Mouse (Mus musculus): ENCODE results near the gene Tmem189. TPM values are rescaled to one million over a fixed set of nuclear protein-coding genes. Genes with fewer than 3 reads are reported as not detected.

Gene Tmem189
- total and polyA plus RNA-seq, 3 experiments, result 29.9 to 77.3 (median 30.1) TPM

DNA sequence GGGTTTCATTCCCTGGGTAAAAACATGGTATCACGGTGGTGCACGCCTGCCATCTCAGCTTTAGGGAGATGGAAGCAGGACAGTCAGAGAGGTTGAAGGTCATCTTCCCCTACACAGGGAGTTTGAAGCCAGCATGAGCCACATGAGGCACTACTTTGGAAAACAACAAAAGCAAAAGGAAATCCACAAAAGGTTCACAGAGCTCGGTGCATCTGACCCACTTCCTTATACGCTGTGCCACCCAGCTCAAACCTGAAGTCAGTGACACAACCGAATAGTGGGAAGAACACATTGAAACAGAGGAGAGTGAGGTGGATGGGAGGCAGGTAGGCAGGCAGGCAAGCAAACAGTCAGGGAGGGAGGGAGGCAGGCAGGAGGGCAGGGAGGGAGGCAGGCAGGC, 11.8 kb upstream of the Tmem189 start:
- DNase-seq, result no peak

DNA sequence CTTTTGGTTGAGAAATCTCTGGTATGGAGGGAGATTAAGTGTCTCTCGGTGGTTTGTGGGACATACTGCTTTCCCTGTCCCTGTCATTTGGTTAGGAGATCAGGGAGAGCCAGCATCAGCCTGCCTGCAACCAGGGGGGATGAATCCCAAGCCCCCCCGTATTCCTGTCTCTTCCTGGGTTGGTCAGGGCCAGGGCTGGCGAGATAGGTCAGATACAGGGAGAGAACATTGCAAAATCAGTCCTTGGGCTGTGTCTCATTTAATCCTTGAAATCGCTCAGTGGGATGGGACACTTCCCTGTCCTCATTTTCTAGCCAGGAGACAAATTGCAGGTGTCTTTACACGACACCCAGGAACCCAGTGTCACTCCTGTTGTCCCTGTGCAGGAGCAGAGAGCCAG, 10.4 kb upstream of the Tmem189 start:
- peak; percentile 80 for DNase-seq

DNA sequence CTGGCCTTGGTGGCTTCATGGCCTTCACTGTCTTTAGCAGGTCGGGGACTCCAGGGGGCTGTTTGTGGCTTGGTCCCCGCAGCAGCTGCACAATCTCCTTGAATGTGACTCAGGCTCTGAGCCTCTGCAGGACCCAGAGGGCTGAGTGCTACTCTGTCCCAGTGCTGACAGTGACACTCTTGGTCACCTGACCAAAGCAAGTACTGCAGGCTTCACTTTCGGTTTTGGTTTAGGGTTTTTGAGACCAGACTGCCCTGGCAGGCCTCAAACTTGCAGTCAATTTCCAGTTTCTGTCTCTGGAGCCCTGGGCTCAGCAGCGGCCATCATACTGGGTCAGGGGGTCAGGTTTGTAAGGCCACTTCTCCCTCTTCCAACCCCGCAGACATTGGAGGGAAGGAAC, 8.3 kb upstream of the Tmem189 start:
- peak; percentile 88 for DNase-seq

DNA sequence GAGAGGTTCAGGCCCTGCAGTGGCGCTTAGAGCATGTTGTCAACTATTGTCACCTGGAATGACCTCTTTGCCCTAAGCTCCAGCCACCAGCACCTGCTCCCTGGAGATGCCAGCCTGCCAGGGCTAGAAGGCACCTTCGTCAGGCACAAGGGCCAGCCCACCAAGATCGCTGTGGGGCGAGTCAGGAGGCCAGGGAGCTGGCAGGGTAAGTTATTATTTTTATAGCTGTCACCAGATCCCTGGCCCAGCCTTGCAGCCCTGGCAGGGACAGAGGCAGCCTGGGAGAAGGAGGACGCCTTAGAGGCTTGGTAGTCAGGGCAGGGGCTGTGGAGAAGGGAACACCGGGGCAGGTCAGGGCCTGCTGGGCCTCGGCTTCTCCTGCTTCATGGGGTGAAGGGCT, 6.5 kb upstream of the Tmem189 start:
- DNase-seq, result peak; percentile 78

DNA sequence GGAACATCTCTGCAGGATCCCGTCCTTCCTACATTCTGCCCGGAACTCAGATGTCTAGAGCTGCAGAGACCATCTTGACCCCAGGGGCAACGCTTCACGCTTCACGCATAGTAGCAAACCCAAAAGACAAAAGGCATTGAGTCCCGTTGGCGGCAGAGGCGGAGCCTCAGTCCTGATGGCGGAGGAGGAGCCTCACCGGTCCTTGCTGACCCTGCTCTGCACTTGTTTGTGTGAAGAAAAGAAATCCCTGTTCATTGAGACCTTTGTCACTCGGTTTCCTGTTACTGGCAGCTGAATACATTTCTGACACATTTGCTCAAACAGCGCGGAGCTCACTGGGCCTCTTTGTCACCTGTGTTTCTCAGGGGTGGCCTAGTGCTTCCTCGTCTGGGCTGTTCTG, 5.9 kb upstream of the Tmem189 start:
- DNase-seq, result no peak

DNA sequence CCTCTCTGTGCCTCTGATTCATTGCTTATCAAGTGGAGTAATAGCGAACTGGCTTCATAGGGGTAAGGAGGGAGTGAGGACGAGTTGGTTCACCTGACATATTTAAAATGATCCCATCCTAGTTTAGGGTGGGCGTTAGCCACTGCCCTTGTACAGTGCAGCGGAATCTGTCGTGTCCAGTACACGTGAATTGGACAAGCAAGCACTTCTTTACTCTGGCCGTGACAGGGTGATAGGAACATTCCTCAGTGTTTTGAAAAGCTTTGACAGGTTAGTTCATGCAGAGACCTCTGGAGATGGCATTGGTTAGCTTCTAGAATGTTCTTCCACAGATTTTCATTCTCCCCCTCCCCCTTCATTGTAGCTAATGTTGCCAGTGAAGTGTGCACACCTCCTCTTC, 5.3 kb upstream of the Tmem189 start:
- no peak for DNase-seq

DNA sequence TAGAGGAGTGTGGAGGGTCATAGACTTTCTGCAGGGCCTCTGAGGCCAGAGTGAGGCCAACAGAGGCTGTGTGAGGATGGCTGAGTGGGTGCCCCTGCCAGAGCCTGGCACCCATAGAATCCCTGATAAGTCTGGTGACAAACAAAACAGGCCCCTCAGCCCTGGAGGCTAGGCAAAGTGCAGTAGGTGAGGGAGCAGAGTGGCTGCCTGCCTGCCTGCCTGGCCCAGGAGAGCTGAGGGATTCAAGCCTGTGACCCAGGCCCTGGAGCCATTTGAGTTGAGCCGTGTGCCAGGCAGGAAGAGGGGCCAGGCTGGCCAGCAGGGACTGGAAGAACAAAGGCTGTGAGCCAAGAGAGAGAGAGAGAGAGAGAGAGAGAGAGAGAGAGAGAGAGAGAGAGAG, 4.6 kb upstream of the Tmem189 start:
- peak; percentile 68 for DNase-seq

DNA sequence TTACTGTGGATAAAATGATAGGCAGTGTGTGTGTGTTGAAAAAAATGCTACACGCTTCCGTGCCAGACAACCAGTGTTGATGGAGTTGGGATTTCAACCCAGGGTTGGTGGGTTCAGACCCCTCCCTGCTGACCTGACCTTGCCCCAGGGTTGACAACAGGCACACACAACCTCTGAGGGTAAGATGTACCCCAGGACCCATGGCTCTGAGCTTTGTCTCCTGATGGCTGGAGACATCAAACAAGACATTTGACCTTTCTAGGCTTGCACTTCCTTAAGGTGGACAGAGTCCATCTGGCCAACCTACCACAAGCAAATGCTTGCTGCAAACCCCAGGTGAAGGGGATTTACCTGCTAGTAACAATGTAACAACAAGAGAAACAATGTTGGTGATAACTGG, 3.9 kb upstream of the Tmem189 start:
- DNase-seq, result no peak

DNA sequence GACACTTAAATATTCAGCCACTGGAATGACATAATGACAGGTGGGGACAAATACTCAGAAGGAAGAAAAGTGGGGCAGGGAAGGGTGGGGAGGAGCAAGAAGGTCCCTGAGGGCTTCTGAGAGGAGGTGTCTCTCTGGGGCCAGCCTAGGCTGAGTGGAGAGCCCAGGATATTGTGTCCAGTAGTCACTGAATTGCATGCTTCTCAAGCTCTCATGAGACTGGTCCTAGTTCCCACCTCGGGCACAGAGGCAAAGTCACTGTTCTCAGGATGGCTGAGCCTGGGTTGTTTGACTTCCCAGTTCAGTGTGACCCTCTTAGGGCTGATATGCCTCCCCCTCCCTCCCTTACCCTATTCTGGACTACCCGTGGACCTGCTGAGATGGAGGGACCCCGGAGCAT, 3.2 kb upstream of the Tmem189 start:
- peak; percentile 47 for DNase-seq

DNA sequence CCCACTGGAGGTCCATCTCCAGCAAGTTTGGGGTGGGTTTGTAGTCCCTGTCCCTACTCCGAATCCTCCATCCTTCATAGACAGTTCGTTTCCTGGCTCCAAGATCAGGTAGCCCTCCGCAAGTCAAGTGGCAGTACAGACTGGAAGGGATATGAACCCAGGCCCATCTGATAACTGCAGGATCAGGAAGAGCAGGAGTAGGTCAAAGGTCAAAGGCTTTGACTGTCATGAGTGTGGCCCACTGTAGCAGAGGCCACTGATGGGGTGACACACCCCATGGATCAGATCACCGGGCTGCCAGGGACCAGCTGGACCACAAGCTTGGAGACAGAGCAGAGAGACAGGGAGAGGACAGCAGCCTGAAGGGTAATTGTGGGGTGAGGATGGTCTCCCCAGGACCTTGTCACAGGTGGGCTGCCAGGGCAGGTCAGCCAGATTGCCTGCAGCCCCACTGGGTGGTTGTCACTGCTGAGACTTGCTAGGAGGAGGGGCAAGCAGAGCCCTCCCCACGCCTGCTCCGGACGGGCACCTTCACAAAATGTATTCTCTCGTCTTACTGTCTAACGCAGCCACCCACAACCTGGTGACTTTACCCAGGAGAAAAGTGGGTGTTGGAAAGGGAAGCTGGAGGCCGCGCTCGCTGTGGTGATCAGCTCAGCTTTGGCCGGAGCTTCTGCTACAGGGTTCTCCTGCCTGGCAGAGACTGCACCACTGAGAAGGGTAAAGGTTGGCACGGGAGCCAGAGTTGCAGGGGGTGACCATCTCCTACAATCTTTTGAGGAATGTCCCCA, 2.4 kb upstream of the Tmem189 start:
- peak; percentile 65 for DNase-seq

DNA sequence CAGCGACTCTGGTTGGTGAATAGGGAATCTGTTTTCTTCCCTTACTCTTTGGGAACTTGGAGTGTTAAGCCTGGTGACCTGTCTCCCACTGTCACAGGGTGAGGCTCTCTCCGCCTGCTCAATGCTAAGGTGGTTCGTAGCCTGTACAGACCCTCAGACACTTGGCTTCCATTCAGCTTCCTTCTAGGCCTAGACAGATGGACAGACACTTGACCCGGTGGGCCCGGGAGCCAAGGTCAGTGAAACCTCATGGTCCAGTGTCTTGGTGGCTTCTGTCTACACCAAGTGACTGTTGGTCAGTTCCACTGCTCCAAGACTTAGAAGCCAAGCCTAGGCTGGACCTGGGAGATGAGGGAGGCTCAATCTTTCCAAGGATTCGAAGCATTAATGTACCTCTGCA, 1.8 kb upstream of the Tmem189 start:
- peak; percentile 53 for DNase-seq

DNA sequence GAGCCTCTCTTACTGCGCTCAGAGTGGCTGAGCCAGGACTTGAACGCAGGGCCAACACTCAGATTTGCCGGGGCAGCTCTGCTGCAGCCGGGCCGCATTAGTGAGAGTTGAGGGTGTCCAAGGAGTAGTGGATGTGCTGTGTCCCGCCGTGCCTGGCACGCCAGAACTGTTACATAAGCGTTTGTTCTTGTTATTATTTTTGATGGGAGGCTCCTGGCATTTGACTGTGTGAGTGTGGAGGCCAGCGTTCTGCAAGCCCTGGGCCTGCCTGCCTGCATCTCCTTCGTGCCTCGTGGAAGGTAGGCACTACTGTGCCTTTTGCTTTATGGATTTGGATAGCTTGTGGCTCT, 1.3 kb upstream of the Tmem189 start:
- peak; percentile 64 for DNase-seq

DNA sequence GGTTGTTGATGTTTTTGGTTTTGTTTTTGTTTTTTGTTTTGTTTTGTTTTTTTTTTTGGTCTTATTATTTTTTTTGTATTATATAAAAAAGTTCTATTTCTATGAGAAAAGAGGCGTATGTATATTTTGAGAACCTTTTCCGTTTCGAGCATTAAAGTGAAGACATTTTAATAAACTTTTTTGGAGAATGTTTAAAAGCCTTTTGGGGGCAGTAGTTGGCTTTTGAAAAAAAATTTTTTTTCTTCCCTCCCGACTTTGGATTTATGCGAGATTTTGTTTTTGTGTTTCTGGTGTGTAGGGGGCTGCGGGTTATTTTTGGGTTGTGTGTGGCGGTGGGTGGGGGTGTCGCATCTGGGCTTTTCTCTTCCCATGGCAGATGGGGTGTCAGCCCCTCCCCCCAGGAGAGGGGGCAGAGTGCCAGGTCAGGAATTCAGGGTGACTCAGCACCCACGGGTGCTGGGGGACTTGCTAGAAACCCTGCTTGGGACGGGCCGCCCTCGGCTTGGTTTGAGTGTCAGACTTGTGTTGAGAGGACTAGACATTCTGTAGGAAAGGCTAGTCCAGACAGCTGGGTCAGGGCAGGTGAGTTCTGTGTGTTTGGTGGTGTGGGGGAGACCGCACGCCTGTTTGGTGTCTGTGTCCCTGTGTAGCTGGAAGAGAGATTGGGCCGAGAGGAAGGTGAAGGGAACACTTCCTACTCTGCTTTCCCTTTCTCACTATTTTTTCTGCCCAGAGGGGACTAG, 768 bp upstream of the Tmem189 start:
- DNase-seq, result peak; percentile 85

DNA sequence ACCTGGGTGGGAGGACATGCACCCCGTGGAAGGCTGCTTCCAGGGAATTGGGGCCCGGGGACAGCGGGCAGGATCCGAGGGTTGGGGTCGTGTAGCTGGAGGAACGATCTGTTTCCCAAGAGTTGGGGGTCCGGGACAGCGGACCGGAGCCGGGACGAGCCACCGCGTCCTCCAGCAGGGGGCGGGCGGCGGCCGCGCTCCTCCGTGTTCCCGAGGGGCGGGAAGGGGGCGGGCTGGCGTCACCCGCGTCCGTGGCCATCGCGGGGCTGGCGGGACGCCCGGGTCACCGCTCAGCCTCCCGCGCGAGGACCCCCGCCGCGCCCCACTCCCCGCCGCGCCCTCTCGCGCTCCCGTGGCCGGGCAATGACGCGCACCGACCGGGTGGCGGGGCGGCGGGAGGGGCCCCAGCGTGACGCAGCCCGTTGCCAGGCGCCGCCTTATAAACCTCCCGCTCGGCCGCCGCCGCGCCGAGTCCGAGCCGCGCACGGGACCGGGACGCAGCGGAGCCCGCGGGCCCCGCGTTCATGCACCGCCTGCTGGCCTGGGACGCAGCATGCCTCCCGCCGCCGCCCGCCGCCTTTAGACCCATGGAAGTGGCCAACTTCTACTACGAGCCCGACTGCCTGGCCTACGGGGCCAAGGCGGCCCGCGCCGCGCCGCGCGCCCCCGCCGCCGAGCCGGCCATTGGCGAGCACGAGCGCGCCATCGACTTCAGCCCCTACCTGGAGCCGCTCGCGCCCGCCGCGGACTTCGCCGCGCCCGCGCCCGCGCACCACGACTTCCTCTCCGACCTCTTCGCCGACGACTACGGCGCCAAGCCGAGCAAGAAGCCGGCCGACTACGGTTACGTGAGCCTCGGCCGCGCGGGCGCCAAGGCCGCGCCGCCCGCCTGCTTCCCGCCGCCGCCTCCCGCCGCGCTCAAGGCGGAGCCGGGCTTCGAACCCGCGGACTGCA, 847 bp downstream of the Tmem189 start, which contains the start of gene Cebpb:
Cebpb (plus strand) TSS at position 418 of the 954 bp plus-strand sequence.
- DNase-seq, result peak; percentile 98

DNA sequence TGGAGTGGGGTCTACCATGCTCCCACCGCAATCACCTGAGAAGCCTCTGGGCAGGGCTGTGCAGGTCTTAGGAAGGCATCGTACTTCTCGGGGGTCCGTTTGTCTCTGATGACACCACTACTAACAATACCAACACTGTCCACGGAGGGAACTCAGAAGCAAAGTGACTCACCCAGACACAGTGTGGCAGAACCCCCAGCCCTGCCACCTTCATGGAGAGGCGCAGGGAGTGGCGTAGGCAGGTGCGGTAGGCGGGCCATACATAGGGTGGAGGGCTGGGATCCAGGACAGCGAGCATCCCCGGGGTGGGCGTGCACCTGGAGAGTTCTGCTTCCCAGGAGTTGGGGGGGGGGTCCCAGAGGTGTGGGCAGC, 1.5 kb downstream of the Tmem189 start:
- peak; percentile 85 for DNase-seq

DNA sequence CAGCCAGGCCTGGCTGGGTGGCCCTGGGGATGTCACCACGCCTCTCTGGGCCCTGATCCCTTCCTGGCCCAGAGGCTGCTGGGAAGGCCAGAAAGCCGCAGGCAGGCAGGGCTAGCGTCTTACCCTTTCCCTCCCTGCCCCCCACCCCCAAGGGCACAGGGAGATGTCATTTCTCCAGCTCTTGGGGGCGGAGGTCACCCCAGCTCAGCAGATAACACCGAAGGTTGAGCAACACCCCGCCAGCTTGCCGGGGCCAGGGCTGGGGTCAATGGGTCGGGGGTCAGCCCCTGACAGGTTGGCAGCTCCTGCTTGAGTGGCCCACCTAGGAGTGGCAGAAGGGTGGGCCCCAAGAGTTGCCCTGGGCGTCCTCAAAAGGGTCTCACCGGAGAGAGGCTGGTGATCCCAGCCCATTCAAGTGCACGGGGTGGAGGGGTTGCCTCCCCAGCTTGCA, 1.9 kb downstream of the Tmem189 start:
- peak; percentile 96 for DNase-seq

DNA sequence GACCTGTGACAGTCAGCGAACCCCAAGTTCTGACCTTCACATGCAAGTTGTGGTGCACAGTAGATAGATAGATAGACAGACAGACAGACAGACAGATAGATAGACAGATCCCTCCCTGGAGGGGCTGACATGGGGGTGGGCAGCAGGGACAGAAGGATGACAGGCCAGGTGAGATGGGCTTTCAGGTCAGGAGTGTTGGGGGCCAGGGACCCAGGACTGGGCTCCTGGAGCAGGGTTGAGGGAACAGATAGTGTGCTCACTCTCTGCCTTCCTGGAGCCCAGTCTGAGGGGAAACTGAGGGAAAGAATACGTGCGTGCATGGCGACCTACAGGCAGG, 2.4 kb downstream of the Tmem189 start:
- no peak for DNase-seq

DNA sequence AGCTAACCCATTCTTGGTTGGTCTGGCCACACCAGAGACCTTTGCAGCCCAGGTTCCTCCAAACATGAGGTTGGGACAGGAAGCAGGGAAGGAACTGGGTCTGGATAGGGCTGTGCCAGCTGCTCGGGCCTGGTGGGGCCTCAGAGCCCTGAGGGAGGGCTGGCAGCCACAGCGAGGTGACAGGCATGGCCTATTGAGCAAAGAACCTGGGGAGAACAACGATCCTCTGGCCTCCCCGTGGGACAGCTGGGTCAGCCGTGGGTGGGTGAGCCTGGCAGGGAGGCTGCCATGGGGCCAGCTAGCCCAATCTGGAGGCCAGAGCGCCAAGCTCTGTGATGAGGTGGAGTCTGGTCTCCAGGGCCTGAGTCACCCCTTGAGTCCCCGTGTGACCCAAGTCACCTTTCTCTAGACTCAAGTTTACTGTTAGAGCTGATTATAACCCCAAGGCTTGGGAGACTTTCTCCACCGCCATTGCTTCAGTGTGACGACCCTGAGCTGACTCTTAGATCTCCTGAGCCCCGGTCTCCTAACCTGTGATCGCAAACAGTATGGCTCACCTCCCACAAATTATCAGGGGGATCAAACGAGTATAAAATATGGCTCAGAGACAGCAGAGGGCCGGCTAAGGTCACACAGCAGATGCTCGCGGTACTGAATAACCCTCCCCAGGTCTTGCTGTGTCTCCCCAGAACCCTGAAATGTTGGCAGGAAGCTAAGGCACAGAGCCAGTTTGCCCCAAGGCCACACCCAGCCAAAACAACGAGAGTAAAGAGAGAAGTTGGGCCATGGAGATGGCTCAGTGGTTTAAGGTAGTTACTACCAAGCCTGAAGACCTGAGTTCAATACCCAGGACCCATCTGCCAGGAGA, 3.0 kb downstream of the Tmem189 start:
- peak; percentile 82 for DNase-seq

DNA sequence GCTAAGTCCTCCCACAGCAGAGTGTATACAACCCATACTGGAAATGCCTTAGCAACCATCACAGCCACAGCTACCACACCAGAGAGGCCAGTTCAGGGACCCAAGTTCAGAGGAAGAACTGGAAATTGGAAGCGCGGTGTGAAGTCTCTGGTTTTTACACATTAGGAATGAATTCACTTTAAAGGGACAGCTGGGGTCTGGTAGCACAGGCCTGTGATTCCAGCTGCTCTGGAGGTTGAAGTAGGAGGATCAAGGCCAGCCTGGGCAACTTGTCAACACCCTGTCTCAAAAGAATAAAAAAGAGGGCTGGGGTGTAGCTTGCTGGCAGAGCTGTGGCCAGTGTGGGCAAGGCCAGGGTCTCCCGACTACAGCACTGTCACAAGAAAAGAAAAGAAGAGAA, 3.8 kb downstream of the Tmem189 start:
- peak; percentile 65 for DNase-seq

DNA sequence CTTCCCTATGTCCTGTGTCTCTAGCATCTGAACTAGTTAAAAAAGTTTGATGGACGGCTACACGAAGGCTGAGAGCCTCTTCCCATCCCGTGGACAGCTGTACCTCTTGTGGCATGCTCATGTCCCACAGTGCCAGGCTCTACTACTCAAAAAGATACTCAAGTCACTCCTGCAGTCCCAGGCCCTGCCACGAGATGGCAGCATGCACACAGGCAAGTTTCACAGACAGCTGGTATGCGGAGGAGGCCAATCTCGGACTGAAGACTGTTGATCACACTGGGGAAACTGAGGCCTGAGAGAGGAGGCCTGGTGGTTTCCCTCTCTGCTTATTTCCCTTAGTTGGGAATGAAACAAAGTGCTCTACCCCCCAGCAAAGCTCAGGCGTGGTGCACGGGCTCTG, 4.5 kb downstream of the Tmem189 start:
- peak; percentile 94 for DNase-seq

DNA sequence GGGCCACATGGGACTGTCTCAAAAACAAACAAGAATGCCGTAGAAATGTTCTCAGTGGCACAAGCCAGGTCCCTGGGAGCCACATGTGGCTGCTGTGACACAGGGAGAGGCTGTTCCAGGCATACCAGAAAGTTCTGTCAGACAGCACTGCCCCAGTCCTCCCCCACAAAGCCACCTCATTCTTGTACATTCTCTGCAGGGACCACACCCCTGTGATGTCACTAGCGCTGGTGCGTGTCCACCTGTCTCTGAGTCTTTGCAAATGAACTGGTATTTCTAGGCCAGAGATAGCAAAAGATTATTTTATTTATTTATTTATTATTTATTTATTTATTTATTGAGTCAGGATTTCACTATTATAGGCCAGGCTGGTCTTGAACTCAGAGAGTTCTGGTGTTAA, 5.9 kb downstream of the Tmem189 start:
- DNase-seq, result no peak

DNA sequence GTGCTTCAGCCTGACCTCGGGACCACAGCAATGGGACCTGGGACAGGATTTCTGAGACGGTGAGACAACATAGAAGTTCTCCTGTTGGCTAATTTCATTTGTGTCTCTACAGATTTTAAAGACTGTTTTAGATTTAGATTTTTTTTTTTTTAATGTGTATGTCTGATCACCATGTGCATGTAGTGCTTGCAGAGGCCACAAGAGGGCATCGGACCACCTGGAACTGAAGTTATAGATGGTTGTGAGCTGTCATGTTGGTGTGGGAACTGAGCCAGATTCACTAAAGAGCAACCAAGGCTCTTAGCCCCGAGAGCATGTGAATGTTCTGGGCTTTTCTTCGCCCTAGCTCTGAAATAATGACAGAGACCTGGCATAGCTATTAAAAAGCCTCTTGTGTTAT, 9.0 kb downstream of the Tmem189 start:
- peak; percentile 63 for DNase-seq

Data from adrenal gland, adult 2 months (tissue).